Mouse (Mus musculus) neural tube, embryonic 14.5 days (tissue): ENCODE data around the gene Metap1. TPM values are rescaled to one million over a fixed set of nuclear protein-coding genes. Genes with fewer than 3 reads are reported as not detected.
A peak's percentile ranks its signal among the peaks of the same experiment; 100 is the strongest.

Experiments
- ATAC-seq: fragments of 200-750 bp; cut with Nextera tagmentation; 2 replicates; pipeline ENCODE4 v1.8.0; 2017; ENCODE audit warnings: low read depth, mild to moderate bottlenecking, moderate TSS enrichment, moderate library complexity
- H3K27ac ChIP-seq: fragments of 300-500 bp; sonication (generic); 2 replicates; pipeline ENCODE4 v1.5.1; 2014; ENCODE audit warnings: low read depth, mild to moderate bottlenecking, control low read depth, low read length, moderate library complexity, mixed read lengths
- H3K27me3 ChIP-seq: fragments of 300-500 bp; sonication (generic); 2 replicates; pipeline ENCODE4 v1.6.1; 2014; ENCODE audit warnings: low read length; ENCODE audit not compliant: control insufficient read depth, insufficient read depth
- H3K36me3 ChIP-seq: fragments of 300-500 bp; sonication (generic); 2 replicates; pipeline ENCODE4 v1.6.1; 2014; ENCODE audit warnings: low read length, mixed read lengths; ENCODE audit not compliant: control insufficient read depth, insufficient read depth
- H3K4me1 ChIP-seq: fragments of 300-500 bp; sonication (generic); 2 replicates; pipeline ENCODE4 v1.6.1; 2014; ENCODE audit warnings: low read length; ENCODE audit not compliant: control insufficient read depth, insufficient read depth
- H3K4me2 ChIP-seq: fragments of 300-500 bp; sonication (generic); 2 replicates; pipeline ENCODE4 v1.6.1; 2014; ENCODE audit warnings: mild to moderate bottlenecking, low read depth, low read length, control low read depth
- H3K4me3 ChIP-seq: fragments of 300-500 bp; sonication (generic); 2 replicates; pipeline ENCODE4 v1.5.1; 2014; ENCODE audit warnings: low read depth, low read length, control low read depth, mixed read lengths
- H3K9ac ChIP-seq: fragments of 300-500 bp; sonication (generic); replicated peaks from 2 replicates; pipeline ENCODE4 v1.6.1; 2014; ENCODE audit warnings: low read depth, mild to moderate bottlenecking, control low read depth, low read length, mixed read lengths
- H3K9me3 ChIP-seq: fragments of 300-500 bp; sonication (generic); 2 replicates; pipeline ENCODE4 v1.6.1; 2016; ENCODE audit warnings: low read length; ENCODE audit not compliant: control insufficient read depth
- WGBS: fragments of 180-500 bp; shearing (Covaris S2); extraction: QIAGEN DNeasy Blood & Tissue Kit; methylation state at CpG from one replicate; pipeline ENCODE4 v1.1.7; 2014; 5-methylcytosine and 5-hydroxymethylcytosine counted together
- polyA plus RNA-seq: library from polyadenylated mRNA; unstranded; fragments of >200 nt; fragmentation: Nextera tagmentation; extraction: Ambion mirVana; gene quantifications from 2 replicates; pipeline ENCODE4 v1.2.1, GENCODE M21; 2014

Gene Metap1
- polyA plus RNA-seq, 1 experiment from 2014 or later, result 59.0 TPM

GRCm38 (mm10) chr3:138443465-138443771 lies 45.9 kb downstream of the Metap1 start:
- 3% methylated on average over 9 of the region's 9 CpGs for WGBS
- Histone ChIP-seq H3K27me3 (no peaks in the 10 kb centered on the region), H3K9me3 (no peaks in the 10 kb centered on the region), H3K4me2 (peak overlapping the region; percentile 71), H3K4me3 (peak overlapping the region; percentile 80), H3K36me3 (peaks cover 10% of the 10 kb centered on the region; the same call in 1 of the 2 replicates), H3K27ac (peak overlapping the region; percentile 79), H3K4me1 (peaks cover 7% of the 10 kb centered on the region), H3K9ac (peak overlapping the region; percentile 69)
- ATAC-seq, result no peak

- WGBS, result under 1% methylated on average over 86 of the region's 86 CpGs
Observed at GRCm38 (mm10) chr3:138442612-138443464, 46.5 kb downstream of the Metap1 start, which contains the start of gene Adh5. Gene Adh5 (plus strand): TSS chr3:138443093.

GRCm38 (mm10) chr3:138442203-138442602 lies 47.1 kb downstream of the Metap1 start:
- under 1% methylated on average over 9 of the region's 9 CpGs for WGBS
- peak; percentile 5; the same call in 1 of the 2 replicates for ATAC-seq
- Histone ChIP-seq H3K27ac (peak overlapping the region; percentile 79; the same call in 1 of the 2 replicates), H3K4me1 (peaks cover 7% of the 10 kb centered on the region), H3K36me3 (0 out of 2 replicates have a peak, but pooled peaks cover 5% of the 10 kb centered on the region), H3K9me3 (no peaks in the 10 kb centered on the region), H3K9ac (peak overlapping the region; percentile 69), H3K27me3 (no peaks in the 10 kb centered on the region), H3K4me2 (peak overlapping the region; percentile 65), H3K4me3 (peak overlapping the region; percentile 80)

More at GRCm38 (mm10) chr3:138442612-138443464, 46.5 kb downstream of the Metap1 start, which contains the start of gene Adh5:
- Histone ChIP-seq H3K27ac (peak within 1 kb of the TSS; percentile 79), H3K4me2 (peak within 1 kb of the TSS; percentile 71), H3K36me3 (peaks cover 9% of the 10 kb centered on the region; the same call in 1 of the 2 replicates), H3K4me3 (peak within 1 kb of the TSS; percentile 80), H3K27me3 (no peaks in the 10 kb centered on the region), H3K9ac (peak within 1 kb of the TSS; percentile 69), H3K4me1 (peaks cover 7% of the 10 kb centered on the region), H3K9me3 (no peaks in the 10 kb centered on the region)
- ATAC-seq, result peak; percentile 99

- H3K27me3 ChIP-seq, result no peaks in the 10 kb centered on the region
- 83% methylated on average over 3 of the region's 3 CpGs for WGBS
Observed at GRCm38 (mm10) chr3:138438716-138439115, 50.6 kb downstream of the Metap1 start.

DNA sequence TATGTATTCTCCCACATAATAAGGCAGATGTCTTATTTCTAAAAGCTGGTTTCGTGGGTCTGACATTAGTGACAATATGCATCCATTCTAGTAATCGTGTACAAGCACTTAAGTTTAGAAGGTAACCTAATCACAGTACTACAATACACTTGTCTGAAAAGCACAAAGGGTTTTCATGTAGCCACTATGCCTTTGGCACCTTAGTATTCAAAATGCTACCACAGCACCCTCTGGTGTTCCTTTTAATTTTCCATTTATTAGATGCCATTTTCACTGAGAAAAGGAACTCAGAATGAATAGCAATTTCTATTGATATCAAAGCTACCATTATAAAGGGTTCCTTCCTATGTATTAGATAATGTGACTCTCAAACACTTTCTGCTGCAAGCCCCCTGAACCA lies 57.5 kb downstream of the Metap1 start:
- Histone ChIP-seq H3K27ac (no peak overlapping the region), H3K9me3 (no peaks in the 10 kb centered on the region), H3K36me3 (no peaks in the 10 kb centered on the region), H3K27me3 (no peaks in the 10 kb centered on the region), H3K4me3 (no peak overlapping the region), H3K9ac (no peak overlapping the region), H3K4me1 (no peaks in the 10 kb centered on the region), H3K4me2 (no peak overlapping the region)
- WGBS, result 88% methylated on average over 2 of the region's 2 CpGs
- ATAC-seq, result peak; percentile 82; the same call in 1 of the 2 replicates

More at GRCm38 (mm10) chr3:138438716-138439115, 50.6 kb downstream of the Metap1 start:
- no peak overlapping the region for H3K27ac ChIP-seq
- no peak for ATAC-seq
- H3K4me2 ChIP-seq, result no peak overlapping the region
- no peaks in the 10 kb centered on the region for H3K9me3 ChIP-seq
- peaks cover under 1% of the 10 kb centered on the region; the same call in 1 of the 2 replicates for H3K4me1 ChIP-seq
- no peak overlapping the region for H3K9ac ChIP-seq
- H3K36me3 ChIP-seq, result no peaks in the 10 kb centered on the region
- no peak overlapping the region for H3K4me3 ChIP-seq

GRCm38 (mm10) chr3:138430360-138430976 lies 58.8 kb downstream of the Metap1 start:
- no peaks in the 10 kb centered on the region for H3K9me3 ChIP-seq
- no peak overlapping the region for H3K4me3 ChIP-seq
- 84% methylated on average over 6 of the region's 6 CpGs for WGBS
- no peak overlapping the region for H3K27ac ChIP-seq
- H3K9ac ChIP-seq, result no peak overlapping the region
- H3K27me3 ChIP-seq, result no peaks in the 10 kb centered on the region
- no peak overlapping the region for H3K4me2 ChIP-seq
- H3K36me3 ChIP-seq, result no peaks in the 10 kb centered on the region
- H3K4me1 ChIP-seq, result no peaks in the 10 kb centered on the region
- no peak for ATAC-seq

GRCm38 (mm10) chr3:138424247-138424646 lies 65.1 kb downstream of the Metap1 start:
- H3K4me1 ChIP-seq, result no peaks in the 10 kb centered on the region
- H3K27me3 ChIP-seq, result no peaks in the 10 kb centered on the region
- no peak overlapping the region for H3K4me2 ChIP-seq
- H3K9me3 ChIP-seq, result no peaks in the 10 kb centered on the region
- 81% methylated on average over 4 of the region's 4 CpGs for WGBS
- no peaks in the 10 kb centered on the region for H3K36me3 ChIP-seq
- no peak overlapping the region for H3K4me3 ChIP-seq
- H3K9ac ChIP-seq, result no peak overlapping the region
- ATAC-seq, result no peak
- H3K27ac ChIP-seq, result no peak overlapping the region

DNA sequence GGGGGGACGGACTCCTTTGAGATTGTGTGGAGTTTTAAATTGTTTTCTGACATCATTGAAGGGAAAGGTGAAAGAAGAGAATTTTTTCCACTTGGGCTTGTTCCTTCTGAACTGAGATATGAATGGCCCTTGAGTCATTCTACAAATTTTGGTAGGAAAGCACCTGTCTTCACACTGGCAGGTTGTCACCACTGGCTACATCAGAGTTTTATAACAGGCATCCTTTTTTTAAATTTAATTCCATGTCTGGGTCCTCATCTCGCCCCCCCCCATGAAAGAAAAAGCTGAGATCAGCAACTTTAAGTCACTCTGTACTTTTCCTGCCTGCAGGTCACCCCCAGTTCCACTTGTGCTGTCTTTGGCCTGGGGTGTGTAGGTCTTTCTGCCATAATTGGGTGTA lies 65.7 kb downstream of the Metap1 start:
- Histone ChIP-seq H3K27me3 (no peaks in the 10 kb centered on the region), H3K9me3 (no peaks in the 10 kb centered on the region), H3K36me3 (no peaks in the 10 kb centered on the region), H3K9ac (no peak overlapping the region), H3K4me2 (no peak overlapping the region), H3K4me1 (no peaks in the 10 kb centered on the region), H3K27ac (no peak overlapping the region), H3K4me3 (no peak overlapping the region)
- no peak for ATAC-seq
- WGBS, result 63% methylated on average over 2 of the region's 2 CpGs

- H3K27ac ChIP-seq, result no peak overlapping the region
- 94% methylated on average over 3 of the region's 3 CpGs for WGBS
- ATAC-seq, result no peak
- no peaks in the 10 kb centered on the region for H3K27me3 ChIP-seq
- no peak overlapping the region for H3K9ac ChIP-seq
- no peaks in the 10 kb centered on the region for H3K36me3 ChIP-seq
- H3K4me3 ChIP-seq, result no peak overlapping the region
- no peaks in the 10 kb centered on the region for H3K9me3 ChIP-seq
- no peaks in the 10 kb centered on the region for H3K4me1 ChIP-seq
- no peak overlapping the region for H3K4me2 ChIP-seq
Observed at GRCm38 (mm10) chr3:138420385-138420784, 68.9 kb downstream of the Metap1 start.
